ENCODE assay signal across 19 mouse cellular contexts in the genomic region with DNA sequence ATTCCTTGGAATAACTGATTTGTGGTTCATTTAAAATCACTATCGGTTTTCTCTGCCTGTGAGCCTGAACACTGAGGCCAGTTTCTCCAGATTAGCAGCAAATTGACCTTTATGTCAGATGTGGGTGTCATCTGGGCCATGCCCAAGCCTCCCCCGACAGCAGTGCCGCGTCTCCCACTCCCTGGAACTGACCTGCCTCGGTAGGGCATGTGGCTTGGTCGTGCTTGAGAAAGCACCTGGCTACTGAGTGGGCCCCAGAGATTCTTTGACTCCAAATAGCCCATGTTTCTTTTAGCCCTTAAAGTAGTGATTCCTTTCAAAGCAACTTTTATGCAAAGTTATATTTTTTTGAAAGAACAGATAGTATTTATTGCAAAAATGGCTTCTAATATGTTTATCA.
DNase-seq lines count a peak whose midpoint lies in the region; ATAC-seq and TF ChIP-seq lines count a peak whose summit lies in the region.
"Had no signal": no experiment of that assay in that cellular context is flagged by ENCODE, and none has a peak within 500 bp of the region (broad histone marks: within the 10 kb centered on the region; RNA-seq: fewer than 3 reads in every experiment).

No protein-coding gene starts in this region.

- H3K4me3 ChIP-seq in hindbrain, embryonic 11.5 days (ENCODE audit: low read depth, low read length), result no peak overlapping the region
- no peak overlapping the region for H3K4me3 ChIP-seq in hindbrain, embryonic 12.5 days
- no peak overlapping the region for H3K4me3 ChIP-seq in neural tube, embryonic 14.5 days (ENCODE audit: low read depth, low read length)
- H3K4me3 ChIP-seq in hindbrain, embryonic 16.5 days (ENCODE audit: low read length), result no peak overlapping the region
- H3K4me3 ChIP-seq in midbrain, embryonic 15.5 days, result no peak overlapping the region
- no peak overlapping the region for H3K4me3 ChIP-seq in forebrain, postnatal 0 days (ENCODE audit: low read depth, low read length)
- H3K4me3 ChIP-seq: forebrain, embryonic 12.5 days; heart, adult 2 months; limb, embryonic 15.5 days; liver, embryonic 15.5 days had no signal

- H3K27me3 ChIP-seq in hindbrain, embryonic 11.5 days (ENCODE audit: control insufficient read depth, insufficient read depth, low read length), result no peaks in the 10 kb centered on the region
- H3K27me3 ChIP-seq in hindbrain, embryonic 12.5 days, result no peaks in the 10 kb centered on the region
- no peaks in the 10 kb centered on the region for H3K27me3 ChIP-seq in neural tube, embryonic 14.5 days (ENCODE audit: control insufficient read depth, insufficient read depth, low read length)
- H3K27me3 ChIP-seq in hindbrain, embryonic 16.5 days (replicated peaks; ENCODE audit: control insufficient read depth, insufficient read depth, low read length), result no peaks in the 10 kb centered on the region
- no peaks in the 10 kb centered on the region for H3K27me3 ChIP-seq in midbrain, embryonic 15.5 days (replicated peaks)
- H3K27me3 ChIP-seq in forebrain, postnatal 0 days (ENCODE audit: insufficient read depth, low read length), result no peaks in the 10 kb centered on the region
- H3K27me3 ChIP-seq: forebrain, embryonic 12.5 days; limb, embryonic 15.5 days; liver, embryonic 15.5 days had no signal

- ATAC-seq in hindbrain, embryonic 11.5 days (ENCODE audit: low FRiP score), result no peak
- ATAC-seq in hindbrain, embryonic 12.5 days (ENCODE audit: low FRiP score), result no peak
- no peak for ATAC-seq in neural tube, embryonic 14.5 days (ENCODE audit: low read depth)
- no peak for ATAC-seq in hindbrain, embryonic 16.5 days
- no peak for ATAC-seq in midbrain, embryonic 15.5 days (replicated peaks)
- ATAC-seq in forebrain, postnatal 0 days, result no peak

- peaks cover 6% of the 10 kb centered on the region for H3K4me1 ChIP-seq in hindbrain, embryonic 11.5 days (replicated peaks; ENCODE audit: control insufficient read depth, insufficient read depth, low read length)
- H3K4me1 ChIP-seq in hindbrain, embryonic 12.5 days, result peaks cover 22% of the 10 kb centered on the region
- H3K4me1 ChIP-seq in neural tube, embryonic 14.5 days (ENCODE audit: control insufficient read depth, insufficient read depth, low read length), result peaks cover 13% of the 10 kb centered on the region
- H3K4me1 ChIP-seq in hindbrain, embryonic 16.5 days (ENCODE audit: control insufficient read depth, insufficient read depth, low read depth, low read length), result peaks cover 5% of the 10 kb centered on the region
- peaks cover 18% of the 10 kb centered on the region for H3K4me1 ChIP-seq in midbrain, embryonic 15.5 days
- no peaks in the 10 kb centered on the region for H3K4me1 ChIP-seq in forebrain, postnatal 0 days (ENCODE audit: insufficient read depth)
- H3K4me1 ChIP-seq: liver, embryonic 15.5 days had no signal

- H3K9me3 ChIP-seq in hindbrain, embryonic 11.5 days (ENCODE audit: control insufficient read depth, low read length), result no peaks in the 10 kb centered on the region
- H3K9me3 ChIP-seq in hindbrain, embryonic 12.5 days (replicated peaks), result no peaks in the 10 kb centered on the region
- no peaks in the 10 kb centered on the region for H3K9me3 ChIP-seq in neural tube, embryonic 14.5 days (ENCODE audit: control insufficient read depth, low read length)
- no peaks in the 10 kb centered on the region for H3K9me3 ChIP-seq in hindbrain, embryonic 16.5 days (ENCODE audit: control insufficient read depth, low read length)
- no peaks in the 10 kb centered on the region for H3K9me3 ChIP-seq in midbrain, embryonic 15.5 days
- no peaks in the 10 kb centered on the region for H3K9me3 ChIP-seq in forebrain, postnatal 0 days (ENCODE audit: low read length)
- H3K9me3 ChIP-seq: forebrain, embryonic 12.5 days; G1E; limb, embryonic 15.5 days; liver, embryonic 15.5 days had no signal

- 25% methylated on average over 6 of the region's 6 CpGs for WGBS in hindbrain, embryonic 11.5 days
- WGBS in hindbrain, embryonic 12.5 days, result 15% methylated on average over 6 of the region's 6 CpGs
- 20% methylated on average over 6 of the region's 6 CpGs for WGBS in neural tube, embryonic 14.5 days
- WGBS in hindbrain, embryonic 16.5 days, result 13% methylated on average over 6 of the region's 6 CpGs
- WGBS in midbrain, embryonic 15.5 days, result 13% methylated on average over 6 of the region's 6 CpGs
- WGBS in forebrain, postnatal 0 days, result 30% methylated on average over 6 of the region's 6 CpGs

- TF ChIP-seq CTCF in forebrain, postnatal 0 days (IDR thresholded peaks at IDR 0.05; ENCODE audit: low read depth), result no peak

- no peak overlapping the region for H3K27ac ChIP-seq in hindbrain, embryonic 11.5 days (ENCODE audit: low read depth, low read length)
- no peak overlapping the region for H3K27ac ChIP-seq in hindbrain, embryonic 12.5 days
- peak overlapping the region; percentile 44; the same call in 1 of the 2 replicates for H3K27ac ChIP-seq in neural tube, embryonic 14.5 days (ENCODE audit: low read depth, low read length)
- H3K27ac ChIP-seq in hindbrain, embryonic 16.5 days (ENCODE audit: low read depth, low read length), result 0 out of 2 replicates have a peak overlapping the region, but pooled peaks have one; percentile 51
- 0 out of 2 replicates have a peak overlapping the region, but pooled peaks have one; percentile 35 for H3K27ac ChIP-seq in midbrain, embryonic 15.5 days
- no peak overlapping the region for H3K27ac ChIP-seq in forebrain, postnatal 0 days (ENCODE audit: low read depth, low read length)
- H3K27ac ChIP-seq: forebrain, embryonic 12.5 days; heart, adult 2 months; limb, embryonic 15.5 days; liver, embryonic 15.5 days had no signal

- H3K36me3 ChIP-seq in hindbrain, embryonic 11.5 days (ENCODE audit: control insufficient read depth, insufficient read depth, low read length), result no peaks in the 10 kb centered on the region
- no peaks in the 10 kb centered on the region for H3K36me3 ChIP-seq in hindbrain, embryonic 12.5 days
- no peaks in the 10 kb centered on the region for H3K36me3 ChIP-seq in neural tube, embryonic 14.5 days (ENCODE audit: control insufficient read depth, insufficient read depth, low read length)
- H3K36me3 ChIP-seq in hindbrain, embryonic 16.5 days (ENCODE audit: control insufficient read depth, insufficient read depth, low read length), result no peaks in the 10 kb centered on the region
- no peaks in the 10 kb centered on the region for H3K36me3 ChIP-seq in midbrain, embryonic 15.5 days (replicated peaks)
- H3K36me3 ChIP-seq in forebrain, postnatal 0 days (ENCODE audit: insufficient read depth), result no peaks in the 10 kb centered on the region
- H3K36me3 ChIP-seq: forebrain, embryonic 12.5 days; limb, embryonic 15.5 days; liver, embryonic 15.5 days had no signal

- no peak overlapping the region for H3K4me2 ChIP-seq in hindbrain, embryonic 11.5 days (replicated peaks; ENCODE audit: low read depth, low read length)
- H3K4me2 ChIP-seq in hindbrain, embryonic 12.5 days (replicated peaks), result no peak overlapping the region
- no peak overlapping the region for H3K4me2 ChIP-seq in neural tube, embryonic 14.5 days (ENCODE audit: low read depth, low read length)
- H3K4me2 ChIP-seq in hindbrain, embryonic 16.5 days (ENCODE audit: low read length), result no peak overlapping the region
- no peak overlapping the region for H3K4me2 ChIP-seq in midbrain, embryonic 15.5 days
- H3K4me2 ChIP-seq in forebrain, postnatal 0 days (ENCODE audit: low read depth), result no peak overlapping the region
- H3K4me2 ChIP-seq: forebrain, embryonic 12.5 days; limb, embryonic 15.5 days; liver, embryonic 15.5 days had no signal

- no peak overlapping the region for H3K9ac ChIP-seq in hindbrain, embryonic 11.5 days (ENCODE audit: low read depth, low read length)
- H3K9ac ChIP-seq in hindbrain, embryonic 12.5 days, result no peak overlapping the region
- no peak overlapping the region for H3K9ac ChIP-seq in neural tube, embryonic 14.5 days (replicated peaks; ENCODE audit: low read depth, low read length)
- H3K9ac ChIP-seq in hindbrain, embryonic 16.5 days (ENCODE audit: low read depth, low read length), result no peak overlapping the region
- H3K9ac ChIP-seq in midbrain, embryonic 15.5 days, result no peak overlapping the region
- H3K9ac ChIP-seq in forebrain, postnatal 0 days, result no peak overlapping the region
- H3K9ac ChIP-seq: forebrain, embryonic 12.5 days; limb, embryonic 15.5 days; liver, embryonic 15.5 days had no signal

- peak; percentile 20 for DNase-seq in hindbrain, embryonic 11.5 days (ENCODE audit: low spot score)
- DNase-seq in neural tube, embryonic 10.5 days (ENCODE audit: extremely low spot score, low spot score), result no peak
- DNase-seq in forebrain, postnatal 0 days, result no peak
- DNase-seq in embryo, embryonic 11 days, result no peak
- DNase-seq: adrenal gland, postnatal 14 days; cerebellum, adult 9-11 months; gastrocnemius, postnatal 14 days; heart, adult 2 months; kidney, adult 11 months; kidney, postnatal 4 days; thymus, postnatal 25 days had no signal

Comparison
In these comparisons a context has a peak if more than half of its experiments do, and no peak if none do; other contexts are left out.
1. H3K27ac ChIP-seq: peak in neural tube, embryonic 14.5 days (single experiment), hindbrain, embryonic 16.5 days (single experiment) and midbrain, embryonic 15.5 days (single experiment); none in hindbrain, embryonic 11.5 days (single experiment), hindbrain, embryonic 12.5 days (single experiment) and forebrain, postnatal 0 days (single experiment).